Mouse (Mus musculus) heart, adult 2 months (tissue): ENCODE results near the gene Atg101.

Experiments used
- CTCF ChIP-seq: fragments of 200-600 bp; IDR thresholded peaks from 2 replicates; pipeline ENCODE4 v1.8.1; 2022; ENCODE audit warnings: antibody characterized with exemption, mild to moderate bottlenecking, moderate library complexity
- EP300 ChIP-seq: fragments of 200-500 bp; IDR thresholded peaks from 2 replicates; pipeline ENCODE4 v1.6.1; 2011; ENCODE audit warnings: low read depth, low read length, control low read depth; ENCODE audit not compliant: insufficient read depth
- POLR2A ChIP-seq: fragments of 200-500 bp; IDR thresholded peaks from 2 replicates; pipeline ENCODE4 v1.6.1; 2011; ENCODE audit warnings: mild to moderate bottlenecking, low read depth, low read length, control low read depth; ENCODE audit not compliant: insufficient read depth

- TF ChIP-seq CTCF: no peak
- no peak for TF ChIP-seq POLR2A
- no peak for TF ChIP-seq EP300
Observed at GRCm38 (mm10) chr15:101292012-101292411, 7.9 kb downstream of the Atg101 start.
